Mouse (Mus musculus): ENCODE measurements around the gene Gldc. TPM values are rescaled to one million over a fixed set of nuclear protein-coding genes. Genes with fewer than 3 reads are reported as not detected.

Gldc gene
- total RNA-seq, 2 experiments from 2014 or later = 22.3 to 23.1 TPM

Other genes with a start within 250 kb of the Gldc start
- gene Trpd52l3, start 171.6 kb downstream of the Gldc start, total RNA-seq (2021) = not detected
- 10 to 100 TPM; 44.1 to 59.1 TPM for gene Uhrf2, start 144.9 kb downstream of the Gldc start, total RNA-seq (2021)
- not detected for gene Mbl2, start 57.5 kb upstream of the Gldc start, total RNA-seq (2021)

All from left cerebral cortex, postnatal 36 days (tissue).